Mouse (Mus musculus): Measurements from ENCODE around the gene Hoga1.

- TF ChIP-seq GATA1 (IDR thresholded peaks at IDR 0.05; ENCODE audit: borderline replicate concordance, low read length) (no peak), FLI1 (IDR thresholded peaks at IDR 0.05; ENCODE audit: low read length) (no peak)
These were observed 48.3 kb upstream of the Hoga1 start for GRCm38 (mm10) chr19:41997090-41997489.
